Mouse (Mus musculus): ENCODE results near the gene Mlph. TPM values are rescaled to one million over a fixed set of nuclear protein-coding genes. Genes with fewer than 3 reads are reported as not detected.
A peak's percentile ranks its signal among the peaks of the same experiment; 100 is the strongest.

Gene Mlph
- polyA plus RNA-seq, 1 experiment from 2014 or later: 0.09 TPM

DNA sequence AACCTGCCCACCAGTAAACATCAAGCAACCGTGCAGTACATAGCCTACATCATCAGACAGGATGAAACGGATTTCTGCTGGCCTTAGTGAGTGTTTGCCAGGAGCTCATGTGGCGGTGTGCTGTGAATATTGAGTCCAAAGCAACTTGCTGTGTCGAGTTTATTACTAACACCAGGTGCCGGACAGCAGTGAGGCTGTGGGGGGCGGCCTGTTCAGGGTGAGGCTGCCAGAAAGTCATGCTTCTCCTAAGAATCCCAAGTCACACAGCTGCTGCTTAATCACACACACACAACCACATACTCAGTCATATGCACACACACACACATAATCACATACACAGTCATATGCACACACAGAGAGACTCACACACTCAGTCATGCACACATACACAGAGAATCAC is 1.7 kb upstream of the Mlph start:
- WGBS: 53% methylated on average over 6 of the region's 6 CpGs
- no peak for ATAC-seq (ENCODE audit: low FRiP score)
- Histone ChIP-seq H3K4me3 (replicated peaks) (no peak overlapping the region), H3K9me3 (replicated peaks) (no peaks in the 10 kb centered on the region), H3K9ac (replicated peaks) (no peak overlapping the region), H3K27ac (replicated peaks) (no peak overlapping the region), H3K4me2 (no peak overlapping the region), H3K36me3 (no peaks in the 10 kb centered on the region), H3K4me1 (peaks cover 20% of the 10 kb centered on the region), H3K27me3 (replicated peaks) (peaks cover 3% of the 10 kb centered on the region; the same call in 1 of the 2 replicates)

DNA sequence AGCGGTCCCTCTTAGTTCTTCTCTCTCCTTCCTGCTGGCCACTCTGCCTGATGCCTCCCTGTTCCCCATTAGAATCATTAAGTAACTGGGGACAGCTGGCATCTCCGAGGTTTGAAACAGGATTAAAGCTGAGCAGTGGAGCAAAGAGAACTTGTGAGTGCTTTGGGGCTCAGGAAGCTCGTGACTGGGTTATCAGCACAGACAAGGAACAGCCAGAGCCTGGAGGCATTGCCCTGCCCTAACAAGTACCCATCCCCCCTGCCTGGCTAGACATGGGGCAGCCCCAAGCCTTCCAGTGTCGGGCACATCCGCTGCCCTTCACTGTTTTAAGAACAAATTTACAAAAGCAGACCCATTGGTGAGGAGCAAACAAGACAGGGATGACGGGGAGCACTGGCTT is 2.6 kb downstream of the Mlph start:
- ATAC-seq (ENCODE audit: low FRiP score): no peak

DNA sequence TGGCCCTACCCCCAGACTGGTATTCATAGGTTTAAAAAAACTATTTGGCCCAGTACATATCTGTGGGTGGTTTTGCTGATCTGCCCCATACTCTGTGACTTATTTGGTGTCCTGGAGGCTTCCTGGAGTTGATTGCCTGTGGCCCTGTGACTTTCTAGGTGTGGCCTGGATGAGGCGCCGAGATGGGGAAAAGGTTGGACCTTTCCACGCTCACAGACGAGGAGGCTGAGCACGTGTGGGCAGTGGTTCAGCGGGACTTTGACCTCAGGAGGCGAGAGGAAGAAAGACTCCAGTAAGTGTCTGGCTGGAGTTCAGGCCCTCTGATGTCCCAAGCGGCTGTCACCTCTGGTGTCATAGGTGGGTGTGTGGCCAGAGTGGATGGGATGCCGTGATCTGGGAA is 6.8 kb downstream of the Mlph start:
- no peaks in the 10 kb centered on the region for H3K4me1 ChIP-seq
- 88% methylated on average over 9 of the region's 9 CpGs for WGBS
- H3K27me3 ChIP-seq (replicated peaks): no peaks in the 10 kb centered on the region
- H3K9ac ChIP-seq (replicated peaks): no peak overlapping the region
- no peaks in the 10 kb centered on the region; the same call in none of the 2 replicates for H3K9me3 ChIP-seq (replicated peaks)
- H3K27ac ChIP-seq (replicated peaks): no peak overlapping the region
- no peak for ATAC-seq (ENCODE audit: low FRiP score)
- H3K36me3 ChIP-seq: no peaks in the 10 kb centered on the region
- H3K4me3 ChIP-seq (replicated peaks): no peak overlapping the region
- no peak overlapping the region for H3K4me2 ChIP-seq

More for the DNA sequence above, 2.6 kb downstream of the Mlph start:
- Histone ChIP-seq H3K36me3 (no peaks in the 10 kb centered on the region), H3K9me3 (replicated peaks) (no peaks in the 10 kb centered on the region; the same call in none of the 2 replicates), H3K4me3 (replicated peaks) (no peak overlapping the region), H3K27ac (replicated peaks) (no peak overlapping the region), H3K27me3 (replicated peaks) (peaks cover 3% of the 10 kb centered on the region; the same call in 1 of the 2 replicates), H3K4me1 (peaks cover 7% of the 10 kb centered on the region), H3K4me2 (no peak overlapping the region), H3K9ac (replicated peaks) (no peak overlapping the region)
- WGBS: 74% methylated on average over 6 of the region's 6 CpGs

- H3K4me3 ChIP-seq (replicated peaks): no peak overlapping the region
- H3K27ac ChIP-seq (replicated peaks): no peak overlapping the region
- no peak overlapping the region for H3K9ac ChIP-seq (replicated peaks)
- peaks cover 12% of the 10 kb centered on the region for H3K27me3 ChIP-seq (replicated peaks)
- H3K9me3 ChIP-seq (replicated peaks): no peaks in the 10 kb centered on the region
- H3K36me3 ChIP-seq: no peaks in the 10 kb centered on the region
- no peak for ATAC-seq (ENCODE audit: low FRiP score)
- WGBS: 71% methylated on average over 4 of the region's 4 CpGs
- H3K4me2 ChIP-seq: no peak overlapping the region
- H3K4me1 ChIP-seq: peaks cover 10% of the 10 kb centered on the region
These were observed 11.1 kb downstream of the Mlph start for GRCm38 (mm10) chr1:90926030-90926429.

DNA sequence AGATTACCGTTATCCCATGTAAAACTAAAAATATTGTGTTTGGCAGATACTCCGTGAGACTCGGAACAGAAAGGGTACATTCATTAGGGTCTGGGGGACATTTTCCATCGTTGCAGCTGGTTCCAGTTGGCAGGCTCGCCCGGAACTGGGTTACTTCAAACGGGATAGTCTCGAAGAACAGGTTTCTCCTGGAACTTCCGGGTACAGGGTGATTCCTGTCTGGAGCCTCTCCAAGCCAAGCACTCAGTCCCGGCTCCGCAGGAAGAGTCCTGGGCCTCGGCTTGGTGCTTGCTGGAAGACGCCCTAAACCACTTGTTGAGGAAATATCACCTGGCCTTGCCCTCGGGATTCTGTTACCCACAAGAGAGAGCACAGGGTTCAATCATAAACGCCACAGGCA is 12.4 kb downstream of the Mlph start:
- H3K9ac ChIP-seq (replicated peaks): no peak overlapping the region
- ATAC-seq (ENCODE audit: low FRiP score): no peak
- 53% methylated on average over 15 of the region's 15 CpGs for WGBS
- no peak overlapping the region; the same call in 1 of the 2 replicates for H3K4me2 ChIP-seq
- peaks cover 12% of the 10 kb centered on the region for H3K27me3 ChIP-seq (replicated peaks)
- no peaks in the 10 kb centered on the region for H3K9me3 ChIP-seq (replicated peaks)
- H3K27ac ChIP-seq (replicated peaks): no peak overlapping the region
- H3K4me3 ChIP-seq (replicated peaks): no peak overlapping the region
- H3K36me3 ChIP-seq: no peaks in the 10 kb centered on the region
- H3K4me1 ChIP-seq: peaks cover 10% of the 10 kb centered on the region

- no peaks in the 10 kb centered on the region for H3K36me3 ChIP-seq
- peaks cover 12% of the 10 kb centered on the region for H3K27me3 ChIP-seq (replicated peaks)
- peak overlapping the region; percentile 58 for H3K4me2 ChIP-seq
- peak; percentile 45; the same call in 1 of the 2 replicates for ATAC-seq (ENCODE audit: low FRiP score)
- H3K9me3 ChIP-seq (replicated peaks): no peaks in the 10 kb centered on the region
- 2% methylated on average over 23 of the region's 23 CpGs for WGBS
- no peak overlapping the region for H3K27ac ChIP-seq (replicated peaks)
- H3K9ac ChIP-seq (replicated peaks): 0 out of 2 replicates have a peak overlapping the region, but pooled peaks have one; percentile 21
- H3K4me3 ChIP-seq (replicated peaks): peak overlapping the region; percentile 28
- peaks cover 10% of the 10 kb centered on the region for H3K4me1 ChIP-seq
These were observed 13.2 kb downstream of the Mlph start for GRCm38 (mm10) chr1:90927929-90928574.

DNA sequence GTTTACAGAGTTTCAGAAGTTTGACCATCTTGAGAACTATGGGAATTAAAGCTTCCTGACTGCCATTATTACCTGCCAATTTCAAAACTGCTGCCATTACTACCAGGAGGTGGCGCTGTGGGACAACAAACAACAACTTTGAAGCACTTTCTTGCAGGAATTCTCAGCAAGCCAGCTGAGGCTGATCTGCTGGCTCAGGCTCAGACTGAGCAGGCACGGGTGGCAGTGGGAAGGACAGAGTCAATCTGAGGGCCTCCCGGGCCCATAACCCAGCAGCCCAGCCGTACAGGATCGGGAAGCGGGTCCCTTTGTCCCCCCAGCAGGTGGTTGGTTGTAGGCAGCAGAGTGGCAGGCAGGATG is 13.7 kb downstream of the Mlph start:
- no peak overlapping the region for H3K9ac ChIP-seq (replicated peaks)
- peaks cover 12% of the 10 kb centered on the region for H3K27me3 ChIP-seq (replicated peaks)
- H3K4me1 ChIP-seq: peaks cover 10% of the 10 kb centered on the region
- 8% methylated on average over 6 of the region's 6 CpGs for WGBS
- H3K27ac ChIP-seq (replicated peaks): no peak overlapping the region
- no peaks in the 10 kb centered on the region for H3K36me3 ChIP-seq
- peak overlapping the region; percentile 58 for H3K4me2 ChIP-seq
- ATAC-seq (ENCODE audit: low FRiP score): peak; percentile 76; the same call in 1 of the 2 replicates
- peak overlapping the region; percentile 28; the same call in 1 of the 2 replicates for H3K4me3 ChIP-seq (replicated peaks)
- H3K9me3 ChIP-seq (replicated peaks): no peaks in the 10 kb centered on the region

- WGBS: 78% methylated on average over 5 of the region's 5 CpGs
- H3K4me2 ChIP-seq: no peak overlapping the region
- no peaks in the 10 kb centered on the region for H3K36me3 ChIP-seq
- H3K27me3 ChIP-seq (replicated peaks): peaks cover 4% of the 10 kb centered on the region
- H3K4me1 ChIP-seq: peaks cover 6% of the 10 kb centered on the region
- no peaks in the 10 kb centered on the region for H3K9me3 ChIP-seq (replicated peaks)
- H3K9ac ChIP-seq (replicated peaks): no peak overlapping the region
- H3K4me3 ChIP-seq (replicated peaks): no peak overlapping the region
- H3K27ac ChIP-seq (replicated peaks): no peak overlapping the region
- ATAC-seq (ENCODE audit: low FRiP score): no peak
These were observed 18.1 kb downstream of the Mlph start for GRCm38 (mm10) chr1:90933001-90933400.

DNA sequence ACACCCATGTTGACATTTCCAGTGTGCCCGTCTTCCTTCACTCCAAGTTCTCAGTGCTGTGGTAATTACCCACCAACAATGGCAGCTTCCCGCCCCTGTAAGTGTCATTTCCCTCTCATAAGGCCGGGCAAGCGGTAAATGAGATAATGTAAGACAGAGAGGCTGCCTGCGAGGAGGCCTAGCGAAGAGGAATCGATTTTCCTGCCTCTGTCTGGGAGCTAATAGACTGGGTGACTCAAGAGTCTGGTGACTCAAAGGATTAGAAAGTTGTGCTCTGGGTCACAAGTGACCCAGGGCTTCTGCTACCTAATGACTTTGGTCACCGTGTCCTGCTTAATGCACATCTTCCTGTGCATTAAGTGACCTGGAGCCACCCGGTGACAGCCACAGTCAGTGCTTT is 22.1 kb downstream of the Mlph start:
- no peaks in the 10 kb centered on the region for H3K27me3 ChIP-seq (replicated peaks)
- H3K27ac ChIP-seq (replicated peaks): no peak overlapping the region
- 50% methylated on average over 9 of the region's 9 CpGs for WGBS
- H3K9ac ChIP-seq (replicated peaks): no peak overlapping the region
- no peak for ATAC-seq (ENCODE audit: low FRiP score)
- no peaks in the 10 kb centered on the region for H3K36me3 ChIP-seq
- H3K4me2 ChIP-seq: no peak overlapping the region
- H3K9me3 ChIP-seq (replicated peaks): no peaks in the 10 kb centered on the region
- no peaks in the 10 kb centered on the region for H3K4me1 ChIP-seq
- H3K4me3 ChIP-seq (replicated peaks): no peak overlapping the region

DNA sequence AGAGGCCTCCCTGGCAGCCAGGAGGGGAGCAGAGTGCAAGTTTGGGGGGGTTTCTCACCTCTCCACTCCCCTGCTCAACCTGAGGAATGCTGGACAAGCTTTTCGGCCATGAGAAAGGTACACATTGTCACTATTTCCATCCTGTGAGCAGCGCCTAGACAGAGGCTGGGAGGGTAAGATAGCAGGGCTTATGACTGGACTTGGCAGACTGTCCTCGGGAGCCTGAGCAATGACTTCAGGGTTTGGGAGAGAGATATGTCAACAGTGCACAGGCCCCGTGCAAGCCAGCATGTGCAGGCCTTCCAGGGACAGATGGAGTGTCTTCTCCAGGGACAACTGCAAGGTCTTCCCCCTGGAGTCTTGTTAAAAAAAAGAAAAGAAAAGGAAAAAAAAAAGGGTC is 25.1 kb downstream of the Mlph start:
- Histone ChIP-seq H3K4me1 (no peaks in the 10 kb centered on the region), H3K9me3 (replicated peaks) (no peaks in the 10 kb centered on the region), H3K27ac (replicated peaks) (no peak overlapping the region), H3K9ac (replicated peaks) (no peak overlapping the region), H3K4me3 (replicated peaks) (no peak overlapping the region), H3K36me3 (no peaks in the 10 kb centered on the region), H3K27me3 (replicated peaks) (no peaks in the 10 kb centered on the region), H3K4me2 (no peak overlapping the region)
- 92% methylated on average over 4 of the region's 4 CpGs for WGBS
- no peak for ATAC-seq (ENCODE audit: low FRiP score)

DNA sequence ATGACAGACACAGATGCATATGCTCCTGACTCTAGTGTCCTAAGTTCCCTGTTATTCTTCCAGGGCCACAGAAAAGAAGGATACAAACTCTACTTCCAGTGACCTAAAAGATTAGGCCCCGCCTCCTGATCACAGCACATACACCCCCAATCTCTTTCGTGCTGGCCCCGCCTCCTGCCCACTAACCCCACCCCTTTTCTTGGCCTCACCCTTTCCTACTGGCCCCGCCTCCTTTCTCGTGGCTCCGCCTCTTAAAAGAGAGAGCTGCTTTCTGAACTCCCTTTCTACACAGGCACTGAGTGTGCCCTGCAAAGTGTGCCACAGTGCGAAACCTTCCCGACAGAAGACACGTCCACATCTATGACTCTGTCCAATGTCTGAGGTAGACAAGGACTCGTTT is 30.3 kb downstream of the Mlph start:
- Histone ChIP-seq H3K4me2 (no peak overlapping the region), H3K4me1 (no peaks in the 10 kb centered on the region), H3K9ac (replicated peaks) (no peak overlapping the region), H3K4me3 (replicated peaks) (no peak overlapping the region), H3K9me3 (replicated peaks) (no peaks in the 10 kb centered on the region), H3K36me3 (no peaks in the 10 kb centered on the region), H3K27me3 (replicated peaks) (no peaks in the 10 kb centered on the region), H3K27ac (replicated peaks) (no peak overlapping the region)
- 66% methylated on average over 10 of the region's 10 CpGs for WGBS
- no peak for ATAC-seq (ENCODE audit: low FRiP score)

DNA sequence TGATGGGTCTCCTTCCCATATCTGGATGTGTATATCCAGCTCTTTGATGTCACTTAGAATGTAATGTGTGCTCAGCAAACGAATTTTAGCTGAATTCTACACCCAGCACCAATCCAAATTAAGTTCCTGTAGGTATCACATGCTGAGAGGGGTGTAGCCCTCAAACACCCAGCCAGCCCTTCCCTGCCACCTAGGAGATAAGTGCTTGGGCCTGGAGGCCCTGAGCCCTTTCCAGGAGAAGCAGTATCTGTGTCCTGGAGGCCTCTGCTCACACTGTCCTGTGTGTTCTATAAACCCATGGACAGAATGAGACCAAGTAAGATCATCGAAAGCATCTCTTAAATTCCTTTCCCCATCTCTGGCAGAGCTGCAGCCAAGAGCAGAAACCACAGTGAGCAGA is 32.4 kb downstream of the Mlph start:
- WGBS: 63% methylated on average over 2 of the region's 2 CpGs
- Histone ChIP-seq H3K36me3 (no peaks in the 10 kb centered on the region), H3K4me1 (no peaks in the 10 kb centered on the region), H3K4me2 (no peak overlapping the region), H3K27ac (replicated peaks) (no peak overlapping the region), H3K9me3 (replicated peaks) (no peaks in the 10 kb centered on the region), H3K9ac (replicated peaks) (no peak overlapping the region), H3K4me3 (replicated peaks) (no peak overlapping the region), H3K27me3 (replicated peaks) (no peaks in the 10 kb centered on the region)
- ATAC-seq (ENCODE audit: low FRiP score): no peak

Measured in neural tube, embryonic 15.5 days (tissue).